Mouse (Mus musculus) kidney, postnatal 25 days (tissue): ENCODE data around the gene Dnm1.
A peak's percentile ranks its signal among the peaks of the same experiment; 100 is the strongest.

Experiments
- DNase-seq, 2 experiments: peaks; one replicate each; pipeline ENCODE4 v3.0.0; 2021; ENCODE audit warnings: mixed read lengths in 2 of 2

The Dnm1 gene

DNA sequence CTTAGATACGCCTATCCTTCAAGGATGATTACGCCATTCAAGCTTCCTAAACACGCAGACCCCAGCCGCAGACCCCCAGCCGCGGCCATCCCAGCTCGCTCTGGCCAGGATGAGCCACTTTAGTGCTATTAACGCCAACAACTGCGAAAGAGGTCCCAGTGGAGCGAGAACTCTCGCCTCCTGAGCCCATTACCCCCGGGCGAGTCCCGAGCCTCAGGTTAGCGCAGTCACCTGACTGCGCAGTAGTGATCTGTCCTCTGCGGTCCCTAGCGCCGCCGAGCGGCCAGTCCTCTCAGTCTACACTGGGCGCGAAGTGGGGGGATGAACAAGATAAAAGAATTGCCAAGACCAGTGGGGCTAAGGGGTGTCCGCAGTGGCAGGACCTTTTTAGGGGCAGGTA lies 8.3 kb upstream of the Dnm1 start:
- DNase-seq: peak; percentile 83 to 91

- peak; percentile 91 to 95 for DNase-seq
These were observed 7.6 kb upstream of the Dnm1 start for GRCm38 (mm10) chr2:32360741-32361140.

GRCm38 (mm10) chr2:32358381-32358780 lies 5.2 kb upstream of the Dnm1 start:
- DNase-seq: no peak

- no peak for DNase-seq
These were observed 4.6 kb upstream of the Dnm1 start for GRCm38 (mm10) chr2:32357710-32358109.

DNA sequence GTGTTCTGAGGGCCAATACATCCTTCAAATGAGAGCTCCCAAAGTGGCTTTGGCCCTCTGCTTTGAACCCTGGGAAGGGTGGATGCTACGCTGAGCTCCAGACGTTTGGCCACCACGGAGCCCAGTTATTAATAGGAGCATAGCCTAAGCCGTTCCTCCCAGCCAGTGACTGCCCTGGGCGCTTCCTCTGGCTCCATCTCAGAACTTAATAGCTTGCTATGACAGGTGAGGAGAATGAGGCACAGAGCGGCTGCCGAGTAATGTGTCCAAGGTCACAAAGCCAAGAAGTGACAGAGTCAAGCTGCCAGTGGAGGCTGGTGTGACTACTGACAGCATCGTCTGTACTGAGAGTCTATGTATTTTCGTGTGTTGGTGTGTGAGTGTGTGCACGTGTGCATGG lies 3.1 kb upstream of the Dnm1 start:
- no peak for DNase-seq

DNA sequence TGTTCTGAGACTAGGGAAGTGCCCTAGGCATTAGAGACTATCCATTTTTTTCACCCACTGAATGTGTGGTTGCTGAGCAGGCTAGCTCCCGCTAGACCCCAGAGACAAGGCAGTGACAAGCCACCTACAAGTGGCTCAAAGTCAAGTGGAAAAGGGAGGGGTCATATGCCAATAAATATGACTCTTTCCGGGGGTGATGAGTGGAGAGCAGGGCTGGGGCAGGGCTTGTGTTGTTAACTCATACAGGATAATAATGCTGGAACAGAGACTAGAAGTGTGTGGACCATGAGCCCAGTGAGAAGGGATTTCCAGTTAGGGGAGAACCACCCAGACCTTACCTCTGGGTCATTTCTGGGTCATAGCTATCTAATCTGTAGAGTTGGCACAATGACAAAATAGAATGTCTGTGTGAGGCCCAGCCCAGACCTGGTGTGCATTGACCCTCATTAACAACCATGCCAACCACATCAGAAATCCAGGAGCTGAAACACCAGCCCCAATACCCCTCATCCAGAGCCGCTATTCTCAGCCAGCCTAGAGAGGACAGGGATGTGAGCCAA lies 1.3 kb upstream of the Dnm1 start:
- no peak for DNase-seq

GRCm38 (mm10) chr2:32353836-32354235 lies 698 bp upstream of the Dnm1 start:
- no peak for DNase-seq

GRCm38 (mm10) chr2:32352151-32353006 lies 759 bp downstream of the Dnm1 start, which contains the start of gene Ciz1:
Ciz1 (plus strand) TSS chr2:32352327.
- peak in 1 of 2 experiments; percentile 7 for DNase-seq

GRCm38 (mm10) chr2:32351471-32351961 lies 1.6 kb downstream of the Dnm1 start:
- DNase-seq: no peak

DNA sequence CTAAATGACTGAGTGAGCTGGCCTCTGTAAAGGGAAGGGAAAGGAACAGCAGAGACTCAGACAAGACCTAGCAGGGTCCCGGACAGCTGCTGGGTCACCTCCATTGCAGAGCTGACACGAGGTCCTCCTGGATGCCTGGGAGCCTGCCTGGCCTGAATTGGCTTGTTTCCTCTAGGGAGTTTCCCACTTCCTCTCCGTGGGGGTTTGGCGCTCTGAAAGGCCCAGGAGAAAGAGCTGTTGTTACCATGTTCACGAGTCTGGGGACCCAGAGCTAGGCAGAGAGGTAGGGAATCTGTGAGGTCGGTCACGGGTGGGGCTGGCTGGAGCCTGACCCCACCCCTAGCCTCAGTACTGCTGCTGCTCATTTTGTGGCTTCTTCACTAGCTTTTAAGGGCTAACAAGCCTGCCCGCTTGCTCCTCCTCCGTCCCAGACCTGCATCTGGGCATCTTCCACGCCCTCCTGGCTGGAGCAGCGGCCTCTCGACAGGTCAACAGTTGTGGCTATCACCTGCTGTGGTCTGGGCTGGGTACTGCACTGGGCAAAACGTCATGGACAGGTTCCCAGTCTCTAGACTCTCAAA lies 2.6 kb downstream of the Dnm1 start:
- no peak for DNase-seq

- no peak for DNase-seq
These were observed 3.4 kb downstream of the Dnm1 start for GRCm38 (mm10) chr2:32349625-32350255.

- DNase-seq: no peak
These were observed 4.8 kb downstream of the Dnm1 start for GRCm38 (mm10) chr2:32348311-32348710.

DNA sequence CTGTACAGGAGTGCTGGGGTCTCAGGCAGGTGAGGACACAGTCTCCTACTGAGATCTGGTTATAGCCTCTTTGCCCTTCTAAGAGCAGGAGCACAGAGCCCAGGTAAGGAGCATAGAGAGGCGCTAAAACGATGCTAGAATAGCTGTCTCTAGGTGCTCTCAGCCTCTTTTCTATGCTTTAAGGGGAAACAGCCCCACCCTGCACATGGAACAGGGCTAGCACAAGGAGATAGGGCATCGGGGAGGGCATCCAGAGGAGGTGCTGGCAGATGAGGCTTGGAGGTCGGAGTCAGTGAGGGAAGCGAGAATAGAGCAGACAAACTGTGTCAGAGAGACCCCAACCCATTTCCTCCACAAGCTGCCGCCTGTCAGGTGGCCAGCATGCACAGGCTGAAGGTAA lies 6.1 kb downstream of the Dnm1 start:
- no peak for DNase-seq

DNA sequence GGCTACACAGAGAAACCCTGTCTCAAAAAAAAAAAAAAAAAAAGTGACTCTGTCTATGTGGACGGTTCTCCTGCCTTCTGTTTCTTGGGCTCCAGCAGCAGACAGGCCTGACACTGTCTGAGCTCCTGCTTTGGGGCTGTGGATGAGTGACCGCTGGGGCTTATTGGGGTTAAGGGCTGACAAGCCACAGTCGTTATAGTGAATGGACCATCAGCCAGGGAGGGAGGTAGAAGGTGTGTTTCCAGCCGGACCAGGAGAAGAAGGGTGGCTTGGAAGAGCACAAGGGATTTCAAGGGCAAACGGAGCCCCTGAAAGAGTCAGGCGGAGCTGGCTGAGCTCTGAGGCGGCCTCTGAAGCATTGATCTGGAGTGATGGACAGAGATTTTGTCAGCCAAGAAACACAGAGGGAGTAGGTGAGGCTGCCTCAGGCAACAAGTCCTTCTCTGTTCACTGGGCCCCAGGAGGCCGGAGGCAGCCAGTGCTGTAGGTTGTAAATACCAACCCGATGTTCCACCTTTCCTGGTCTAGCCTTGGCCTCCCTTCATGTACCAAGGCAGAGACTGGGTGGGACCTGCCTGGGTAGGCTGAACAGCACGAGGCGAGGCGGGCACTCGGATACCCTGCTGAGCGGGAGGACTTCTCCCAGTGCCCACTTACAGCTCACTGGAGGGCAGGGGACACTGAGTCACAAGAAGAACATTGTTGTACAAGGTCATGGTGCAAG lies 8.4 kb downstream of the Dnm1 start:
- no peak for DNase-seq

DNA sequence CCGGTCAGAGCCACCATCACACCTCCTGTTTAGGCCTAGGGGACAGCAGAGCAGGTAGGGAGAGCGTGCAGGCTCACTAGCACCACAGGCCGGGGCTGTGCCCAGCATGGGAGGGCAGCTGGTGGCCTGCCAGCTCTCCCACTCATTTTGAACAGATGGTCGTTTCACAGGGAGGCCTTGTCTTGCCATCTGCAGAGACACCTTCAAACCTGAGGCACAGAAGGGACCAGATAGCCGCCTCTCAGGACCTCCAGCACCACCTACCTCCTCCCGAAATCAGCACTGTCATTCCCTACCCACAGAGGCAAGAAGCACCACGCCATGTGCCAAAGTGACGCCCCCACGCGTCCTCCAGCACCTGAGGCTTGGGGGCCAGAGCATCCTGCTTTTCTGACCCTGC lies 9.1 kb downstream of the Dnm1 start:
- DNase-seq: no peak

GRCm38 (mm10) chr2:32343351-32343671 lies 9.8 kb downstream of the Dnm1 start:
- no peak for DNase-seq

DNA sequence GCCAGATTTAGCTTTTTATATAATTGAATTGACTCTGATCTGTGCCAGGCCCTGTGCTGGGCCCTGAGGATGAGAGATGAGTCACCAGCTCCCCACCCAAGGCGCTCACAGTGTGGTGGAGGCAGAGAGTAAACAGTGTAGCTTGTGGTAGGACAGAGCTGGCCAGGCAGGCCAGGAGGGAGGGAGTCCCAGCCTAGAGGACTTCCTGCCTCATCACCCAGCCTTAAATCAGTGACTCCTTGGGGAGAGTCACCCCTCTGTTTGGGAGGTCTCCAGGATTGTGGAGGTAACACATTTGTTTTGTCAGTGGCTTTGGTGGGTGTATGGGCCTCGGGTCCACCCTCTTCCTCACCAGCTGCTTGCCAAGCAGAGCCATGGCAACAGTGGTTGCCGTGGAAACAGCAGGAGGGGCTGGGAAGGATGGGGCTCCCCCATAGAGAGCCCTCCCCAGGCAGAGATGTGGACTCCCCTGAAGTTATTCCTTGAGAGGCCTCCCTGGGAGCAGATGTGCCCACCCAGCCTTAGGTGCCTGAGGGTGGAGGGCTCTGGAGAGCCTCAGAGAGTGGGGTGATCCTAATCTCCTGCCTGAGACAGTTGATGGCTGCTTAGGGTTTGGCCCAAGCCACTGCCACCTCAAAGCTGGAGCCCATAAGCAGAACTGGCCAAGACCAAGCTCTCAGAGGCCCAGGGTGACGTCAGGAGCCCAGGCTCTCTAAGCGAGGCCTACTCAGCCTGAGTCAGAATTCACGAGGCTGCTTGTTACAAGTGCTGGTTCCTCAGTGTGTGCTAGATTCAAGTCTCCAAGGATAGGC lies 10.4 kb downstream of the Dnm1 start:
- DNase-seq: no peak

DNA sequence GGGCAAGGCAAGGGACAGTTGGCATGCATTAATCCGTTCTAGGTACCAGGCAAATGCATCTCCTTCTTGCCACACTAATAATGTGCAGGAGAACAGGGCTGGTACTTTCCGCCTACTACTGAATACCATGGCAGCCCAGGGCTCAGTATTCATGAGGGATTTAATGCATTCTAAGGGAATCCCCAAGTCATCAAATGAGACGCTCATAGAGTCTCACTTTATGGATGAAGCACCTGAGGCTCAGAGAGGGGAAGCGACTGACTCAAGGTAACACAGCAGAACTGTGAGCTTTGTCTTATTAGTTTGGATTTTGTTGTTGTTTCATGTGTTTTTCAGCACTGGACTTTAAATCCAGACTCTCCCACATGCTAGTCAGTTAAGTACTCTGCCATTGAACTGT lies 11.1 kb downstream of the Dnm1 start:
- no peak for DNase-seq

- no peak for DNase-seq
These were observed 11.6 kb downstream of the Dnm1 start for GRCm38 (mm10) chr2:32341634-32341939.

DNA sequence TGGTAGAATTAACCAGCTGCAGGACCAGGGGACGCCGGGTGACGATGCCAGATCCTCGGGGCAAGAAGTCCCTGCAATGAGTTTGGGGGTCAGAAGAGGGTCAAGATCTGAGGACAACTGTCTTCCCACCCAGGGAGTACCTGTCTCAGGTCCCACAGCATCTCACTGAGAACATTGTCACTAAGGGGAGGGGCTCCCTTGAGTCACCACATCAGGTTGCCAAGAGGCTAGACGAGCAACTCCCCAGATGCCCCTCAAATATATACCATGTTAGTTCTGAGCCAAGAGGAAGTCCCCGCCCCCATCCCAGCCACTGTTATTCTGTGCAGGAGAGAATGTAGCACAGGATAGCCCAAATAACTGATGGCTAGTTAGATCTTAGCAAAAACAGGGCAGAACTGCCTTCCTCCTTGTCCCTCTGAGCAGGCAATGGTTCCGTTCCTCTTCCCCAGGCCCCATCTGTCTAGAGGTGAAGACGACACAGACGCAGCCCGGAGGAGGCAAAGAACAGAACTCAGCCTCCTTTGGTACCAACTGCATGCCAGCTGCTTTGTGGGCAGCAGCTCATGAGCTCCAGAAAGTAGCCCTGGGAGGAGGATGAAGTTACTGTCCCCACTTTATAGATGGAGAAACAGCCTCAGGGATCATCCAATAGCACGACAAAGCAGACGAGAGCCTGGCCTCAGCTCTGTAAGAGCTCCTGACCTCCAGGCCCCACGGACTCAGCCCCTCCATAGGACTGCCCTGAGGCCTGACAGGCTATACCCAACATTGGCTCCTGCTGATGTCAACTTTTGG lies 12.1 kb downstream of the Dnm1 start:
- DNase-seq: no peak

DNA sequence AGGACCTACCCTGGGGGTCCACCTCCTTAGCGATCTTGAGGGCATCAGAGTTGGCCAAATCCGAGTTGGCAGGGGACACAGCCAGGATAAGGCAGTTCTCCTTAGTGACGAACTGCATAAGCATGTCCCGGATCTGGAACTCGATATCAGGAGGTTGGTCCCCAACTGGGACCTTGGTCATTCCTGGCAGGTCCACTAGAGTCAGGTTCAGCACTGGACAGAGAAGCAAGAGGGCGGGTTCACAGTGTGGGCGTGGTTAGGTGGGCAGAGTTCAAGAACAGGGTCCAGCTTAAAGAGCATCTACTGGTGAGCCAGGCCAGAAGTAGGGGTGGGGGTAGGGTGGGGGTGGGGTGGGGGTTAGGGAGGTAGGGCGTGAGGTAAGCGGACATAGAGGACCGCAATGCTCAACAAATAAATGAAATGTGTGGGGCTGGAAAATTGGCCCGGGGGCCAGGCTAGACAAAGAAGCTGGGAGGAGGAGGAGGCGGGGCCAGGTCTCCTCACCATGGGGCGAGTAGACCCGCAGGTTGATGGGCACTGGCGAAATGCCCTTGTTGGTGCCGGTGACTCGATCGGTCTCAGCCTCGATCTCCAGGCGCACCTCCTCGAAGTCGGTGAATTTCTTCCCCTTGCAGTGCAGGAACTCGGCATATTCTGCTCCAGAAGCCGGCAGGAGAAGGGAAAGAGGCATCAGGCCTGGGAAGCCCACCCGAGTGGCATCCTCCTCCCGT lies 13.1 kb downstream of the Dnm1 start:
- peak; percentile 16 to 65 for DNase-seq
